Mouse (Mus musculus) layer of hippocampus, adult 9-10 months (tissue): ENCODE results near the gene Fbp2.
"Not testable (repeated sequence)": the region's sequence is repeated elsewhere in the genome, so short reads cannot be mapped to it uniquely, and the experiment has no call there.

ENCODE experiments used
- DNase-seq: peaks from one replicate; pipeline ENCODE4 v3.0.0; 2022; ENCODE audit warnings: low spot score

Gene Fbp2

DNA sequence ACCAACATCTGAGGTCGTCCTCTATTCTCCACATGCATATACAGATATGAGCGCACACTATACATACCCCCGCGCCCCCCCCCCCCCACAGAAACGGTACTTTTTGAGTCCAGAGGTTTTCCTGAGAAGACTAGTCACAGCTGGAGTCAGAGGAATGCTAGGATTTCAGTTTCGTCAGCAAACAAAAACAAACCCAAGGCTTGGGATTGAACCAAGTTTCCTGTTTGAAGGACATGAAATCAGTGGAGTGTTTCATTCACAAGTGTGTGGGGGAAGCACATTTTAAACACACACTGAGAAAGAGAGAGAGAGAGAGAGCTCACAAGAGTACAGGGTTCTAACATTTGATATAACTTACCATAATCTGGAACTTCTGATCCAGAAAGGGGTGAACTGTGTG is 5.5 kb upstream of the Fbp2 start:
- DNase-seq = no peak

DNA sequence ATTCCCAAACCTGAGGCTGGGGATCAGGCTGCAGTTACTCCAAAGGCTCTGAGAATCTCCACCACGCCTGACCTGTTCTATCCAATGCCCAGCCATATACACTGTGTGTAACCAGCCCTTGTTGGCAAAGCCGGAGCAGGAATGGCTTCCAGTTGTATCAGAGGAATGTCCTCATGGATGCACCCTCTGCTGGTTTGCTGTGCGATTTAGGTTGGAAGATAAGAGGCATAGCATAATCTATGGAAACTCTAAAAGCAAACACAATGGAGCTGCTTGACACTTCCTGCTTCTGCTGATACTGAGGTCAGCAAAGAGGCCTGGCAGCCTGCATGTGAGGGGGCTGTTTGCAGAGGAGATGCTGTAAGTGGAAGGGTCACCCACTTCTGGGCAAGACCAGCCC is 4.7 kb upstream of the Fbp2 start:
- DNase-seq = no peak

DNA sequence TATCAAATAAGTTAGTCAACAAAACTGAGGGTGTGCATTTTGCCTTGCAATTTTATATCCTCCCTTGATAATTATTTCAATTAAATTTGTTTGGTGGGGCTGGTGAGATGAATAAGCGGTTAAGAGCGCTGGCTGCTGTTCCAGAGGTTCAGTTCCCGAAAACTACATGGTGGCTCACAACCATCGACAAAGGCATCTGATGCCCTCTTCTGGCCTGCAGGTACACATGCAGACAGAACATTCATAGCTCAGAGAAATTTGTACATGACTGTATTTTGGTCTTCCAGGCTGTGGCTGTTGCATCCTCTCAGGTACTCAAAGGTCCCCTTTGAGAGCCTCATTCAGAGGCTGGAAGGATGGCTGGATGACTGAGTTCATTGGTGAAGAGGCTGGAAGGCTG is 1.8 kb upstream of the Fbp2 start:
- no peak for DNase-seq

DNA sequence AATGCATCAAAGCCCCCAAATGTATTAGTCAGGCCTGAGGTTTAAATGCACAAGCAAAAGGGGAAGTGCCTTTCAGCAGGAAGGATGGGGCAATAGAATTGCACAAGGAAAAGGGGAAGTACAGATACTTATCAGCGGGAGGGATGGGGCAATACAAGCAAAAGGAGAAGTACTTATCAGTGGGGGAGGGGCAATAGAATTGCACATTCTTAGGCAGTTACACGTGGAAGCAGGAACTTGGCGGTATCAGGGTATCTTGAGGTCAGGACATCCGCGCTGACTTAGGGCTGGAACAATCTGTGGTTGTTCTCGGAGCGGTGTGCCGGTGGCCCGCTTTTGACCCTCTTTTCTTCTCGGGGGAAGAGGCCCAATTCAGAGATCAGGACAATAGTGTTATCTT is 1.0 kb upstream of the Fbp2 start:
- DNase-seq = not testable (repeated sequence)

DNA sequence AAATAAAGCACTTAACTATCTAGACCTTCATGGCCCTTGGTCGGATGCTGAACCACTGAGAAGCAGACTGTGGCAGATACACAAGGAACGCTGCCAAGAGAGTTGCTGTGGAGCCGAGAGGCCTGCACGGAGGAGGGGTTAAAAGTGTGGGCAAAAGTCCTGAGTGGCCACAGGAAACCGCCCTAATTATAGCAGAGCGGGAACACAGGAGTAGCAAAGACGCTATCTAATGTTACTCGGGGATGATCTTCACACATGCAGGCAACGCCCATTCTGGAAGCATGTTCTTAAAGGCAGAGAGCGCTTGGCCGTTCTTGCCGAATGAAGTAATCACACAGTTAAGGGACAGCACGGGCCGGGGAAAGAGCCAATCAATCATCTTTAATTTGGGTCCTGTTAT is 1.4 kb downstream of the Fbp2 start:
- no peak for DNase-seq

DNA sequence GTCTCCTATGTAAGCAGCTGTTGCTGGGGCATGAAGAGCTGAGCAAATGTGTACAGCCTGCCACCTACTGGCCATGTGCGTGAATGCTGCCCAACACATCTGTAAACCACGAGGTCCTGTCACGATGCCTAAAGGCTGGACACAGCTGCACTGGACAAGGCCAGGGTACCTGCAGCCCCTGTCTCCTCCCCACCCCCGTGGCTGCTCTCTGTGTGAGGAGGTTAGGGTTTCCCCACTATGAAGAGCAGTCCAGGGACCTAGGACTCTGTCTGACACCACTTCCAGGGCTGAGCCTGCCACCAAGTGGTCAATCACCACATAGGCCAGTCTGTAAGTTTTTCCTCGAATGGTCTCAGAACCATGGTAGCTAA is 1.9 kb downstream of the Fbp2 start:
- peak; percentile 51 for DNase-seq

DNA sequence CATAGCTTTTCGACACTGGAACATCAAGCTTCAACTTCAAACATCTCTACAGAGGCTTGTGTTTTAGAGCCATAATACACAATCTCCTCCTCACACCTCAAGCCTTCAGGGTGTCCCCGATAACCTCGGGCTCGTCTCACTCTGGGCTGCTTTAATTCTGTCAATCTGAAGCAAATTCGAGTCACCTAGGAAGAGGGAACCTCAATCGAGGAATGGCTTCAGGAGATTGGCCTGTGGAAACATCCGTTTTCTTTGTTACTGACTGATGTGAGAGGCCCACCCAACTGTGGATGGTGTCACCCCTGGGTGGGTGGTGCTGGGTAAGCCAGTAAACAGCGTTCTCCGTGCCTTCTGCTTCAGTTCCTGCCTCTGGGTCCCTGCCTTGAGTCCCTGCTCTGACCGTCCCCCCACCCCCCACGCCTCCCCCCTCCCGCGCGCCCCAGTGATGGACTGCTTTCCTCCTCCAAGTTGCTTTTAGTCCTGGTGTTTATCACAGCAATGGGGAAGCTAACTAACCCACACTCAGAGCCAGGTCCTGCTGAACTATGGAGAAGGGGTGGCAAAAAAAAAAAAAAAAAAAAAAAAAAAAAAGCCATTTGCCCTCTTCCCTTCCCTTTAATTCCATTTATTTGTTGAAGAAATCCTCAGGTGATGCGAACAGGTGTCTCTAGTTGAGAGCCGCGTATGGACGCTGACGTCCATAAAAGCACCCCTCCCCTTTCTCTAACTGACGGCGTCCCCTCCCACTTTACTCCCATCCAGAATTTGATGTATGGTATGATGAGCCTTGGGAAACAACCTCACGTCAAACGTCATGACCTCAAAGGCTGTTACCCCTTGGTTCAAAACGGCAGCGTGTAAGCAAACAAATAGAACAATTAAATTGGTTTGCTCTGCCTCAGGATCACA is 2.6 kb downstream of the Fbp2 start:
- DNase-seq = no peak

DNA sequence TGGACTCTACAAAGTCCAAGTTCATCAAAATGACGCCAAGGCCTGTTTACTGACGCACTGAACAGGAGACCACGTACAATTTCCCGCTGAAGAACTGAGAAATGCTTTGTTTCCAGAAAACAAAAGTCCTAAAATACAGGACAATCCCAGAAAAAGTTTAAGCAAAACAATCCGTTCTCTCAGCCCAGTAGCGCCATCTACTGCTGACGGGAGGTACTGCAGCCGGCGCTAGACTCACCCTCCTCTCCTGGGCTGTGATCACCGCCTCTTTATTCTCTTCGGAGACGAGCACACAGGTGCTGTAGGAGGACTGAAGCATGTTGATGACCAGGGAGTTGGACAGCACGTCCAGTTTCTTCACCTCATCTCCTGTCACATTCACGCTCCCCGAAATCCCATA is 3.6 kb downstream of the Fbp2 start:
- DNase-seq = peak; percentile 37

DNA sequence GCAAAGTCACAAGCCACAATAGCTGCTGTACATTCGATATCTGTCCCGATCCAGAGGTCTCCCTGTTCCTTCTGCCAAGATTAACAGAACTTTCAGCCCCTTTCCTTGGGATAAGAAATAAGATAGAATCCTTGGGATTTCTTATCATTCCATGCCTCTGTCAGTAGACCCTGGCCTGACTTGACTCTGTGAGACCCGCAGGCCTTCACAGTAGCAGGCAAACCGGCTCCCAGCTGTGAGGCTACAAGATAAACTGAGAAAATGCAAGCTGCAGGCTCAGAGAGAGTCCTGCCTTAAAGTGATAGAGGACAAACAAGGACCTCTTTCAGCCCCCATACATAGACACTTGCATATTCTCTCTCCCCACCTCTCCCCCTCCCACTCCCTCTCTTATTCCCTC is 24.9 kb downstream of the Fbp2 start:
- no peak for DNase-seq

DNA sequence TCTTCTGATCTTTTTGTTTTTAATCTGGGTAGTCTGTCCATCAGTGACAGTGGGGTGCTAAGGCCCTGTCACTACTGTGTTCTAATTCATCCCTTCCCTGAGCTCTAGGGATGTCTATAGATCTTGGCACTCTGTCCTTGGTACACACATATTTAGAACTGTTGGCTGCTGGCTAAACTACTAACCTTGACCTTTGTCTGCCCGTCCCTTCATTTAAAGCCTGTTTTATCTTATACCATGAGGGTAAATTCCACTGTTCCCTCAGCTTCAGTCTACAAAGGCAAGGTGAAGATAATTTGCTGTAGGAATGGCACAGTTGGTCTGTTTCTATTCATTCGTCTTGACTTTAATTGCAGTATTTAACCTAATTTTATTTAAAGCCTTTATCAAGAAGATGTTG is 26.0 kb downstream of the Fbp2 start:
- DNase-seq = no peak

DNA sequence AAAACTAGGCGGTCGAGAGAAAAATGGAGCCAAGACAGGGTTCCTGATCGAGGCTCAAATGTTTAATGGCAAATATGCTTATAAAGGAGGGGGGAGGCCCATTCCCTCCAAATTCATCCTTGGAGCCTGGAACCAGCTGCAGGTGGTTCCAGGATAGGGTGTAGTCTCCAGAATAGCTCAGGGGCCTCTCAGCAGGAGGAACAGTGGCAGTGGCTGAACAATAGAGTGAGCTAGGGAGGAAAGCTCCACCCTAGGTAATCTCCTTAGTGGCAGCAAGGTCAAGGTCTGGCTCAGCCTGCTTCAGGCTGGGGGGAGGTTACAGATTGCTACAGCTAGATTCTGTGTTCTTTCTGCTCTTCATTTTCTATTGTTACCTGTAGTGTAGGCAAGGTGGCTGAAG is 42.5 kb downstream of the Fbp2 start:
- DNase-seq = not testable (repeated sequence)

DNA sequence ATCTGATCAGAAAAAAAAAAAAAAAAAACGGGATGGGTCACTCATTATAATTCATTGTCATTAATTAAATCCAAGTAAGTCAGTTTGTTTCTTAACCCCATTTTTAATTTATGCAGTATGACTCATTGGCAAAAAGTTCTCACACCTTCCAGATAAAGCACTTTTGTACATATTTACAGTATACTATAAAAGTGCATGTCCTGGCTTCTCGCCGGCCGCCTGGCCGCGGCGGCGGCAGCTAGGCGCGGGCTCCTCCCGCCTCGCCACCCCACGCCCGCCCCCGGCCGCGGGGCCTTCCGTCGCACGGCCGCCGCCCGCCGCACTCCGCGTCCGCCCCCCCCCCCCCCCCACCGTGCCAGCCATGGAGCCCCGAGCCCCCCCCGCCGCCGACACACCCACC is 45.5 kb downstream of the Fbp2 start:
- no peak for DNase-seq

DNA sequence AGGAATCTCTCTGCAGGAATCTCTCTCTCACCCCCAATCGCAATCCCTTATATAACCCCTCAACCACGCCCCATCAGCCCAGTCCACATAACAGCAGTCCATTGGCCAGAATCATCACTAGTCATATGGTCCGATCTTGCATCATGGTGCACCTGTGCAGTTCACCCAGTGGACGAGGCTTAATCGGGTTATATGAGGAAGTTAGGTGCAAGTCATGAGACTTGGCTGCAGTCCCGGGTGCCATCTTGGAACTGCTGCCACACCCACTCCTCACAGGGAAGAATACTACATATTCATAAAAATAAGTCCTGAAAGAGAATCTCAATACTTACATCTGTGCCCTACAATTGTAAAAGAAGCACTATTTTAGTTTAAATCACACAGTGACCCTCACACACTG is 50.2 kb downstream of the Fbp2 start:
- DNase-seq = not testable (repeated sequence)
